ENCODE assay signal across 10 mouse cellular contexts in the genomic region with DNA sequence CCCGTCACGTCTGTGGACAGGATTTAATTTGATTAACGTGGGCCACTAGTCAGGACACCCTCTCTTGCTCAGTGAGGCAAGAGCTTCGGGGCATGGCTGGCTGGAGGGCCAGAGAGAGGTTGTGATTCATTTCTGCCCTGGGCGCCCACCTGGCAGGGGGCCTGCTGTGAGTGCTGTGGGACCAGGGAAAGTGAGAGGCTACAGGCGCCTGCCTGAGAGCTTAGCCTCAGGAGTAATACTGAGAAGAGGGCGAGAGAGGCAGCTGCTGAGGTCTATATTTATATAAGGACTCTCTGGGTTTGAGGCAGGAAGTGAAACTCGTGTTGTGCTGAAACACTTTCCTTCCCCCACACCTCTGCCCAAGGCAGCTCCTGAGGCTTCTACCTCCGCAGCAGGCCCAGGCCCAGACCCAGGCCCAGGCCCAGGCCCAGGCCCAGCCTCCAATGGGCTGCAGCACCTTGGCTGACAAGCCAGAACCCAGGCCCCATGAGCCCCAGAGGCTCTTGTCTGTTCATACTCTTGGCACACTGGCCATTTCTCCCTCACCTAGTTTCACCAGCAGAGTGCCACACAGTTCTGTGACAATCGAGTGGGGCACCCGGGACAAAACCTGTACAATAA.
A peak's percentile ranks its signal among the peaks of the same experiment; 100 is the strongest.
DNase-seq lines count a peak whose midpoint lies in the region; ATAC-seq and TF ChIP-seq lines count a peak whose summit lies in the region.
"Had no signal": no experiment of that assay in that cellular context is flagged by ENCODE, and none has a peak within 500 bp of the region (broad histone marks: within the 10 kb centered on the region; RNA-seq: fewer than 3 reads in every experiment).

No protein-coding gene starts in this region.

- no peaks in the 10 kb centered on the region for H3K9me3 ChIP-seq in heart, postnatal 0 days (replicated peaks; ENCODE audit: control insufficient read depth, low read length)
- H3K9me3 ChIP-seq in midbrain, embryonic 16.5 days (replicated peaks; ENCODE audit: control insufficient read depth, low read length, poor library complexity, severe bottlenecking): no peaks in the 10 kb centered on the region
- H3K9me3 ChIP-seq: neural tube, embryonic 12.5 days had no signal

- H3K4me1 ChIP-seq in heart, postnatal 0 days (ENCODE audit: control insufficient read depth, insufficient read depth): no peaks in the 10 kb centered on the region
- H3K4me1 ChIP-seq in midbrain, embryonic 16.5 days (ENCODE audit: control insufficient read depth, insufficient read depth, low read length): no peaks in the 10 kb centered on the region
- H3K4me1 ChIP-seq: neural tube, embryonic 12.5 days had no signal

- no peak for TF ChIP-seq CTCF in heart, postnatal 0 days (IDR thresholded peaks at IDR 0.05; ENCODE audit: low read depth)

- 54% methylated on average over 11 of the region's 11 CpGs for WGBS in heart, postnatal 0 days
- WGBS in midbrain, embryonic 16.5 days: 68% methylated on average over 11 of the region's 11 CpGs

- H3K27me3 ChIP-seq in heart, postnatal 0 days (ENCODE audit: control insufficient read depth, insufficient read depth, low read length): no peaks in the 10 kb centered on the region
- no peaks in the 10 kb centered on the region for H3K27me3 ChIP-seq in midbrain, embryonic 16.5 days (ENCODE audit: control insufficient read depth, insufficient read depth, low read depth, low read length)
- H3K27me3 ChIP-seq: neural tube, embryonic 12.5 days had no signal

- DNase-seq in gastrocnemius, adult 18-20 months (ENCODE audit: low spot score): peak; percentile 38
- DNase-seq in gastrocnemius, postnatal 14 days: no peak
- peak; percentile 67 for DNase-seq in CD4-positive helper T cell, adult 2 months (ENCODE audit: low read depth, low spot score)
- no peak for DNase-seq in heart, postnatal 0 days (ENCODE audit: low spot score)
- peak; percentile 71 for DNase-seq in naive thymus-derived CD4-positive, alpha-beta T cell, adult 2 months (ENCODE audit: low read depth)
- DNase-seq in testis, postnatal 14 days (ENCODE audit: low spot score): no peak
- DNase-seq in embryo, embryonic 10 days (ENCODE audit: low spot score): no peak

- H3K4me3 ChIP-seq in heart, postnatal 0 days (ENCODE audit: low read depth, low read length): no peak overlapping the region
- no peak overlapping the region for H3K4me3 ChIP-seq in midbrain, embryonic 16.5 days (ENCODE audit: low read depth, low read length)
- H3K4me3 ChIP-seq: neural tube, embryonic 12.5 days had no signal

- H3K9ac ChIP-seq in heart, postnatal 0 days (replicated peaks; ENCODE audit: low read depth, low read length): no peak overlapping the region
- no peak overlapping the region for H3K9ac ChIP-seq in midbrain, embryonic 16.5 days (ENCODE audit: low read depth, low read length)
- H3K9ac ChIP-seq: neural tube, embryonic 12.5 days had no signal

- intact Hi-C loops in gastrocnemius, postnatal 14 days (cut with DNase I; ENCODE audit: low total_unique reads): no loop called here

- no peaks in the 10 kb centered on the region for H3K36me3 ChIP-seq in heart, postnatal 0 days (replicated peaks; ENCODE audit: control insufficient read depth, insufficient read depth, low read length)
- H3K36me3 ChIP-seq in midbrain, embryonic 16.5 days (ENCODE audit: control insufficient read depth, insufficient read depth, low read length): no peaks in the 10 kb centered on the region
- H3K36me3 ChIP-seq: G1E; neural tube, embryonic 12.5 days had no signal

- H3K27ac ChIP-seq in heart, postnatal 0 days (ENCODE audit: low read depth): peak overlapping the region; percentile 35; the same call in 1 of the 2 replicates
- H3K27ac ChIP-seq in midbrain, embryonic 16.5 days (ENCODE audit: low read length): no peak overlapping the region
- H3K27ac ChIP-seq: neural tube, embryonic 12.5 days had no signal

- TF ChIP-seq EP300 in heart, postnatal 0 days (IDR thresholded peaks at IDR 0.05; ENCODE audit: low read depth): no peak

- ATAC-seq in heart, postnatal 0 days (ENCODE audit: insufficient read depth, low read depth): no peak
- no peak for ATAC-seq in midbrain, embryonic 16.5 days

- H3K4me2 ChIP-seq in heart, postnatal 0 days (ENCODE audit: low read depth, low read length): no peak overlapping the region
- no peak overlapping the region for H3K4me2 ChIP-seq in midbrain, embryonic 16.5 days (ENCODE audit: low read length)
- H3K4me2 ChIP-seq: neural tube, embryonic 12.5 days had no signal

Comparison
In these comparisons a context has a peak if more than half of its experiments do, and no peak if none do; other contexts are left out.
1. DNase-seq: peak in gastrocnemius, adult 18-20 months (single experiment), CD4-positive helper T cell, adult 2 months (single experiment) and naive thymus-derived CD4-positive, alpha-beta T cell, adult 2 months (single experiment); none in gastrocnemius, postnatal 14 days (single experiment), heart, postnatal 0 days (single experiment), testis, postnatal 14 days (single experiment) and embryo, embryonic 10 days (single experiment).